Mouse (Mus musculus) liver, adult 2 months (tissue): Measurements from ENCODE around the gene Hspa8.

Source experiments
- CTCF ChIP-seq: fragments of 200-500 bp; IDR thresholded peaks from 2 replicates; pipeline ENCODE4 v1.5.1; 2011; ENCODE audit warnings: low read depth, low read length, control low read depth
- POLR2A ChIP-seq: fragments of 200-500 bp; IDR thresholded peaks from 2 replicates; pipeline ENCODE4 v1.6.1; 2011; ENCODE audit warnings: low read length, control low read depth; ENCODE audit not compliant: insufficient read depth; ENCODE audit errors: extremely low read depth

GRCm38 (mm10) chr9:40783641-40784373 lies 17.0 kb upstream of the Hspa8 start:
- TF ChIP-seq CTCF: no peak
- no peak for TF ChIP-seq POLR2A
